Mouse (Mus musculus) midbrain, postnatal 0 days (tissue): ENCODE results near the gene Usp49. TPM values are rescaled to one million over a fixed set of nuclear protein-coding genes. Genes with fewer than 3 reads are reported as not detected.

Experiments used
- ATAC-seq: fragments of 200-750 bp; cut with Nextera tagmentation; 2 replicates; pipeline ENCODE4 v1.8.0; 2017; ENCODE audit warnings: moderate number of reproducible peaks, mild to moderate bottlenecking, moderate TSS enrichment, moderate library complexity; ENCODE audit not compliant: low FRiP score
- DNase-seq: peaks from one replicate; pipeline ENCODE4 v3.0.0-alpha.2; 2015; ENCODE audit warnings: low spot score
- H3K27ac ChIP-seq: fragments of 300-500 bp; sonication (generic); 2 replicates; pipeline ENCODE4 v1.5.1; 2014; ENCODE audit warnings: low read depth, mild to moderate bottlenecking, low read length, mixed read lengths
- H3K27me3 ChIP-seq: fragments of 300-500 bp; sonication (generic); 2 replicates; pipeline ENCODE4 v1.6.1; 2014; ENCODE audit warnings: low read length, control low read depth, mixed read lengths; ENCODE audit not compliant: insufficient read depth
- H3K36me3 ChIP-seq: fragments of 300-500 bp; sonication (generic); 2 replicates; pipeline ENCODE4 v1.6.1; 2014; ENCODE audit warnings: low read length, control low read depth, mixed read lengths; ENCODE audit not compliant: insufficient read depth
- H3K4me1 ChIP-seq: fragments of 300-500 bp; sonication (generic); 2 replicates; pipeline ENCODE4 v1.6.1; 2014; ENCODE audit warnings: mild to moderate bottlenecking, control low read depth, antibody characterized with exemption, low read length, mixed read lengths; ENCODE audit not compliant: insufficient read depth
- H3K4me2 ChIP-seq: fragments of 300-500 bp; sonication (generic); 2 replicates; pipeline ENCODE4 v1.6.1; 2014; ENCODE audit warnings: low read depth, mild to moderate bottlenecking, low read length, mixed read lengths; ENCODE audit not compliant: poor library complexity, severe bottlenecking
- H3K4me3 ChIP-seq: fragments of 300-500 bp; sonication (generic); 2 replicates; pipeline ENCODE4 v1.5.1; 2014; ENCODE audit warnings: low read depth, mild to moderate bottlenecking, low read length, moderate library complexity
- H3K9ac ChIP-seq: fragments of 300-500 bp; sonication (generic); replicated peaks from 2 replicates; pipeline ENCODE4 v1.6.1; 2014; ENCODE audit warnings: mild to moderate bottlenecking, low read length, moderate library complexity, mixed read lengths; ENCODE audit not compliant: poor library complexity, severe bottlenecking
- H3K9me3 ChIP-seq: fragments of 300-500 bp; sonication (generic); 2 replicates; pipeline ENCODE4 v1.6.1; 2016; ENCODE audit warnings: low read length, control low read depth
- CTCF ChIP-seq: IDR thresholded peaks from 2 replicates; pipeline ENCODE4 v1.5.1; 2016; ENCODE audit warnings: antibody characterized with exemption, mild to moderate bottlenecking
- WGBS: fragments of 180-500 bp; shearing (Covaris S2); extraction: QIAGEN DNeasy Blood & Tissue Kit; methylation state at CpG from one replicate; pipeline ENCODE4 v1.1.7; 2014; 5-methylcytosine and 5-hydroxymethylcytosine counted together
- polyA plus RNA-seq: library from polyadenylated mRNA; unstranded; fragments of >200 nt; fragmentation: Nextera tagmentation; extraction: Ambion mirVana; gene quantifications from 2 replicates; pipeline ENCODE4 v1.2.1, GENCODE M21; 2015
- total RNA-seq: library from RNA; depleted of rRNA; stranded (reverse); fragments of >200 nt; gene quantifications from 2 replicates; pipeline ENCODE4 v1.2.3, GENCODE M21; 2014

Usp49 gene
- total and polyA plus RNA-seq, 2 experiments from 2014 or later = 3.7 to 24.4 TPM

- Histone ChIP-seq H3K9ac (no peak overlapping the region), H3K4me1 (no peaks in the 10 kb centered on the region), H3K27ac (no peak overlapping the region), H3K36me3 (no peaks in the 10 kb centered on the region; the same call in 1 of the 2 replicates), H3K27me3 (no peaks in the 10 kb centered on the region), H3K9me3 (no peaks in the 10 kb centered on the region), H3K4me2 (no peak overlapping the region), H3K4me3 (no peak overlapping the region)
- no peak for ATAC-seq
- no peak for TF ChIP-seq CTCF
- WGBS = 84% methylated on average over 3 of the region's 3 CpGs
- no peak for DNase-seq
Observed at GRCm38 (mm10) chr17:47710036-47710435, 79.5 kb downstream of the Usp49 start.

GRCm38 (mm10) chr17:47711883-47712282 lies 81.4 kb downstream of the Usp49 start:
- Histone ChIP-seq H3K9ac (no peak overlapping the region), H3K9me3 (no peaks in the 10 kb centered on the region), H3K36me3 (no peaks in the 10 kb centered on the region), H3K27me3 (no peaks in the 10 kb centered on the region), H3K4me2 (no peak overlapping the region), H3K27ac (no peak overlapping the region), H3K4me1 (no peaks in the 10 kb centered on the region), H3K4me3 (no peak overlapping the region)
- no peak for TF ChIP-seq CTCF
- DNase-seq (no peak), ATAC-seq (0 out of 2 replicates have a peak, but pooled peaks have one; percentile 9)
- WGBS = 72% methylated on average over 6 of the region's 6 CpGs

- TF ChIP-seq CTCF = no peak
- Histone ChIP-seq H3K4me3 (no peak overlapping the region), H3K9ac (no peak overlapping the region), H3K27ac (peak overlapping the region; percentile 55; the same call in 1 of the 2 replicates), H3K4me1 (no peaks in the 10 kb centered on the region), H3K27me3 (no peaks in the 10 kb centered on the region), H3K4me2 (no peak overlapping the region), H3K36me3 (no peaks in the 10 kb centered on the region), H3K9me3 (no peaks in the 10 kb centered on the region)
- WGBS = 40% methylated on average over 10 of the region's 22 CpGs
- ATAC-seq (no peak), DNase-seq (no peak)
Observed at GRCm38 (mm10) chr17:47712889-47713571, 82.5 kb downstream of the Usp49 start.

GRCm38 (mm10) chr17:47715037-47715436 lies 84.5 kb downstream of the Usp49 start:
- TF ChIP-seq CTCF = no peak
- no peaks in the 10 kb centered on the region for H3K27me3 ChIP-seq
- no peak overlapping the region for H3K9ac ChIP-seq
- ATAC-seq = no peak
- H3K4me1 ChIP-seq = no peaks in the 10 kb centered on the region
- no peak overlapping the region for H3K4me2 ChIP-seq
- no peaks in the 10 kb centered on the region for H3K9me3 ChIP-seq
- no peak overlapping the region for H3K4me3 ChIP-seq
- no peak overlapping the region for H3K27ac ChIP-seq
- H3K36me3 ChIP-seq = no peaks in the 10 kb centered on the region
- no peak for DNase-seq
- 55% methylated on average over 3 of the region's 3 CpGs for WGBS

- 84% methylated on average over 4 of the region's 4 CpGs for WGBS
- H3K36me3 ChIP-seq = no peaks in the 10 kb centered on the region
Observed at GRCm38 (mm10) chr17:47721183-47721582, 90.7 kb downstream of the Usp49 start.

GRCm38 (mm10) chr17:47726566-47726965 lies 96.1 kb downstream of the Usp49 start, which contains the start of gene Pgc:
Gene Pgc, plus strand, starts transcription at chr17:47726842.
- H3K36me3 ChIP-seq = no peaks in the 10 kb centered on the region
- ATAC-seq (no peak), DNase-seq (no peak)
- no peaks in the 10 kb centered on the region for H3K9me3 ChIP-seq
- no peaks in the 10 kb centered on the region for H3K4me1 ChIP-seq
- H3K4me3 ChIP-seq = no peak within 1 kb of the TSS
- no peak within 1 kb of the TSS for H3K9ac ChIP-seq
- no peak within 1 kb of the TSS for H3K27ac ChIP-seq
- 83% methylated on average over 11 of the region's 11 CpGs for WGBS
- no peaks in the 10 kb centered on the region for H3K27me3 ChIP-seq
- H3K4me2 ChIP-seq = no peak within 1 kb of the TSS
- no peak for TF ChIP-seq CTCF

More at GRCm38 (mm10) chr17:47721183-47721582, 90.7 kb downstream of the Usp49 start:
- no peak for TF ChIP-seq CTCF
- ATAC-seq = no peak
- no peaks in the 10 kb centered on the region for H3K9me3 ChIP-seq
- H3K4me1 ChIP-seq = no peaks in the 10 kb centered on the region
- H3K27me3 ChIP-seq = no peaks in the 10 kb centered on the region
- no peak overlapping the region for H3K4me3 ChIP-seq
- no peak overlapping the region for H3K4me2 ChIP-seq
- no peak for DNase-seq
- H3K27ac ChIP-seq = no peak overlapping the region
- H3K9ac ChIP-seq = no peak overlapping the region
